Mouse (Mus musculus) thymus, adult 2 months (tissue): Measurements from ENCODE around the gene Fkbp11.

Experiments used
- CTCF ChIP-seq: fragments of 200-500 bp; IDR thresholded peaks from 2 replicates; pipeline ENCODE4 v1.5.1; 2012; ENCODE audit warnings: mild to moderate bottlenecking, control low read depth, low read length, moderate library complexity, borderline replicate concordance; ENCODE audit not compliant: control insufficient read depth, poor library complexity, insufficient read depth; ENCODE audit errors: extremely low read depth
- POLR2A ChIP-seq: fragments of 200-500 bp; IDR thresholded peaks from 2 replicates; pipeline ENCODE4 v1.6.1; 2012; ENCODE audit warnings: mild to moderate bottlenecking, low read length, control low read depth, moderate library complexity; ENCODE audit not compliant: control insufficient read depth, poor library complexity, insufficient read depth; ENCODE audit errors: extremely low read depth

- TF ChIP-seq POLR2A (no peak), CTCF (no peak)
Measured at GRCm38 (mm10) chr15:98762201-98762621, 34.2 kb upstream of the Fkbp11 start.
